Mouse (Mus musculus) liver, adult 2 months (tissue): ENCODE data around the gene BC067074. TPM values are rescaled to one million over a fixed set of nuclear protein-coding genes. Genes with fewer than 3 reads are reported as not detected.

ENCODE experiments used
- DNase-seq: peaks from one replicate; pipeline ENCODE4 v3.0.0-alpha.2; 2011; ENCODE audit warnings: low read depth, low spot score; ENCODE audit errors: extremely low read depth
- H3K27ac ChIP-seq: fragments of 200-500 bp; replicated peaks from 2 replicates; pipeline ENCODE4 v1.5.1; 2012; ENCODE audit warnings: low read depth, mild to moderate bottlenecking, control low read depth, inconsistent platforms, low read length; ENCODE audit not compliant: insufficient read depth
- H3K27me3 ChIP-seq: fragments of 200-500 bp; 2 replicates; pipeline ENCODE4 v1.6.1; 2012; ENCODE audit warnings: mild to moderate bottlenecking, moderate library complexity, low read length, inconsistent platforms; ENCODE audit not compliant: control insufficient read depth, insufficient read depth
- H3K36me3 ChIP-seq: fragments of 200-500 bp; 2 replicates; pipeline ENCODE4 v1.6.1; 2012; ENCODE audit warnings: low read length, inconsistent platforms; ENCODE audit not compliant: control insufficient read depth, insufficient read depth
- H3K4me1 ChIP-seq: fragments of 200-500 bp; 2 replicates; pipeline ENCODE4 v1.6.1; 2011; ENCODE audit warnings: low read length; ENCODE audit not compliant: control insufficient read depth, insufficient read depth
- H3K4me3 ChIP-seq: fragments of 200-500 bp; 2 replicates; pipeline ENCODE4 v1.5.1; 2011; ENCODE audit warnings: low read depth, mild to moderate bottlenecking, control low read depth, low read length, moderate library complexity; ENCODE audit not compliant: insufficient read depth
- H3K79me2 ChIP-seq: fragments of 200-500 bp; 2 replicates; pipeline ENCODE4 v1.6.1; 2012; ENCODE audit warnings: inconsistent platforms, mild to moderate bottlenecking, low read length, moderate library complexity; ENCODE audit not compliant: control insufficient read depth, insufficient read depth
- H3K9ac ChIP-seq: fragments of 200-500 bp; 2 replicates; pipeline ENCODE4 v1.6.1; 2012; ENCODE audit warnings: low read depth, mild to moderate bottlenecking, control low read depth, inconsistent platforms, low read length
- CTCF ChIP-seq: fragments of 200-500 bp; IDR thresholded peaks from 2 replicates; pipeline ENCODE4 v1.5.1; 2011; ENCODE audit warnings: low read depth, low read length, control low read depth
- POLR2A ChIP-seq: fragments of 200-500 bp; IDR thresholded peaks from 2 replicates; pipeline ENCODE4 v1.6.1; 2011; ENCODE audit warnings: low read length, control low read depth; ENCODE audit not compliant: insufficient read depth; ENCODE audit errors: extremely low read depth
- WGBS: fragments of 180-500 bp; shearing (Covaris S2); methylation state at CpG from one replicate; pipeline ENCODE4 v1.1.7; 2018; 5-methylcytosine and 5-hydroxymethylcytosine counted together
- polyA plus RNA-seq: library from polyadenylated mRNA; depleted of rRNA; stranded (reverse); fragments of >200 nt; gene quantifications from 2 replicates; pipeline ENCODE4 v1.2.3, GENCODE M21; 2012
- total RNA-seq: library from RNA; depleted of rRNA; stranded (reverse); fragments of >200 nt; gene quantifications from 2 replicates; pipeline ENCODE4 v1.2.3, GENCODE M21; 2014

Gene BC067074
- total and polyA plus RNA-seq, 2 experiments: 0.09 TPM; not detected in 1

DNA sequence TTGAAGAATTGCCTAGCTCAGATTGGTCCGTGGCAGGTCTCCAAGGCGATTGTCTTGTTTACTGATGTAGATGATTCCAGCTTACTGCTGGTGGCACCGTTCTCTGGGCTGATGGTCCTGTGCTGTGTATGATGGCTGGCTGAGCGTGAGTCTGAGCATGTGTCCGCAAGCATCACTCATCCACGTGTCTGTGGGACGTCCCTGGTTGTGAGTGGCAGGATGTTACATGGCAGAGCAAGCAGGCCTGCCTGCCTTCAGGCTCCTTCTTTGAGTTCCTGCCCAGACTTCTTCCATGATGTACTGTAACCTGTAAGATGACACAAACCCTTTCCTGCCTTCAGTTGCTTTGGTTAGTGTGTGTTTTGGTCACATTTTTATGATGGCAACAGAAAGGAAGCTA lies 5.8 kb upstream of the BC067074 start:
- H3K4me3 ChIP-seq: no peak overlapping the region
- H3K9ac ChIP-seq: no peak overlapping the region
- H3K36me3 ChIP-seq: no peaks in the 10 kb centered on the region
- 81% methylated on average over 7 of the region's 7 CpGs for WGBS
- no peak overlapping the region for H3K27ac ChIP-seq
- no peaks in the 10 kb centered on the region for H3K79me2 ChIP-seq
- DNase-seq: no peak
- H3K27me3 ChIP-seq: no peaks in the 10 kb centered on the region
- no peaks in the 10 kb centered on the region for H3K4me1 ChIP-seq
- TF ChIP-seq POLR2A: no peak
- TF ChIP-seq CTCF: no peak

DNA sequence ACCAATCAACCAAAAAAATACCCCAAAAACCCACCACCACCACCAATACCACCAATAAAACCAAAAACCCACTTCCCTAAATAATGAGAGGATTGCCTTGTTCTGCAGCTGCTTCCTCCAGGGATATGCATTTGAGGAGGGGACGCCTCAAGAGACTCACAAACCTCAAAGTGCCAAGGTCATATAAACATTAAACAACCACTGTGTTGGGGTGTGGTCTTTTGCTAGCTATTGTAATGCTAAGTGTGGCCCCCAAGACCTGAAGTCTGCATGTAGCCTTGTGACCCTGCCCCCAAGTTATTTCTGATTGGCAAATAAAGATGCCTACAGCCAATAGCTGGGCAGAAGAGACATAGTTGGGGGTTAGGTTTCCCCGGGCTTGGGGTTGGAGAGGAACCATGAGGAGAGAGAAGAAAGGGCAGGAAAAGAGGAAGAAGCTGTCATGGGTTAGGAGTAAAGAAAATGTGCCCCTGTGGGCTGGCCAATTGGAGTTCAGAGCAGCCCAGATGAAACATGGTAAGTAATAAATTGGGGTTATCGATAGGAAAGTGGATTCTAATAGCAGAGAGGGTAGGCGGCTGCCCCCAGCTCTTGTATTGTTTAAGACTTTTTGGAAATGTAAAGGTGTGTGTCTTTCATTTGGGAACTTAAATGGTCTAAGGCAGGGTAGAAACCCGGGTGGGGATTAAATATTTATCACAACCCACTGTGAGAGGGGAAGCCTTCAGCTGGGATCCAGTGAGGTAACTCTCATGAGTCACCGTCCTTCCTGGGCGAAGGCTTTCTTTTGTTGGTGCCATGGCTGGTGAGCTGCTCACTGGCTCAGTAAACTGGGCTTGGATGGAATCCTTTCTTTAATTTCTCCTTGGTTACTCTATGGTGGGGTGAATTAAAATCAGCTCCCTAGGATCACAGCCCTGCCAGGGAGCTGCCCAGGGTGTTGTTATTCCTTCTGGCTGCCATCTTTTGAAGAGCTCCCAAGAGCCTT lies 4.5 kb upstream of the BC067074 start:
- Histone ChIP-seq H3K27me3 (peaks cover 8% of the 10 kb centered on the region), H3K4me1 (no peaks in the 10 kb centered on the region), H3K9ac (no peak overlapping the region), H3K4me3 (no peak overlapping the region), H3K79me2 (no peaks in the 10 kb centered on the region), H3K27ac (no peak overlapping the region), H3K36me3 (no peaks in the 10 kb centered on the region)
- DNase-seq: no peak
- 84% methylated on average over 7 of the region's 7 CpGs for WGBS
- TF ChIP-seq POLR2A (no peak), CTCF (no peak)

DNA sequence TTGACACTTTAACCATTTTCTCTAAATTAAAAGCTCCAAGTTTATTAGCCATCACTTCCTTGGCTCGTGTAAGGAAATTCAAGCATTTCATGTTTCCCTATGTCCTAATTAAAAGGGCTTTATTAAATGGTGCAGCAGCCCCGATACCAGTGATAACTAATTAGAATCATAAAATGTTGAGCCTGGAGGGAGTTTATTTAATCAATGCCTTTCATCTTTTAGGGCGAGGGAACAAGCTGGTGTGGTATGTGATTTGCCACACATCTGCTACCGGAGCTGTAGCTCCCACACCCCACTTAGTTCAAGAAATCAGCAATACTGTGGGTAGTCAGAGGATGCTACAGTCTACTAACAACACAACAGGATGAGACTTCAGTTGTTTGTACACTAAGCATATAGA lies 3.2 kb upstream of the BC067074 start:
- 88% methylated on average over 4 of the region's 4 CpGs for WGBS
- Histone ChIP-seq H3K36me3 (no peaks in the 10 kb centered on the region), H3K27me3 (peaks cover 10% of the 10 kb centered on the region), H3K79me2 (no peaks in the 10 kb centered on the region), H3K4me3 (no peak overlapping the region), H3K4me1 (no peaks in the 10 kb centered on the region), H3K9ac (no peak overlapping the region), H3K27ac (no peak overlapping the region)
- TF ChIP-seq POLR2A (no peak), CTCF (no peak)
- no peak for DNase-seq

DNA sequence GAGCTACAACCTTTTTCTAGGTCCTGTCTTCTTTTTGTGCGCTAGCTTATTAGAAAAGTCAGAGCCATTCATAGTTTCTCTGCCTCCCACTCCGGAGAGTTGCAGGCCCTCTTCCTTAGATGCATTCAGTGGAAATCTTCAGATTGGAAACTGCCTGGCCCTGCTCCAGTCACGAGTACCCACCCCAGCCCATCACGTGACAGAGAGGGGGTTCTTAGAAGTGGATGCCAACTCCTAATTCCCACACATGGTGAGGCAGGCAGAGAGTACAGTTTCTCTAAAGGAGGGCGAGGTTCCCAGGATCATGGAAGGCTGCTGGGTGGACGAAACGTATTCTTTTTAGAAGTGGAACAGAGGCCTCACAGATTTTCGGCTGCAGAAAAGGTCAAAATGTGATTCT lies 958 bp upstream of the BC067074 start:
- Histone ChIP-seq H3K36me3 (no peaks in the 10 kb centered on the region), H3K27ac (no peak overlapping the region), H3K27me3 (peaks cover 10% of the 10 kb centered on the region), H3K79me2 (no peaks in the 10 kb centered on the region), H3K4me3 (no peak overlapping the region), H3K9ac (no peak overlapping the region), H3K4me1 (no peaks in the 10 kb centered on the region)
- 92% methylated on average over 8 of the region's 8 CpGs for WGBS
- no peak for DNase-seq
- TF ChIP-seq POLR2A (no peak), CTCF (no peak)

DNA sequence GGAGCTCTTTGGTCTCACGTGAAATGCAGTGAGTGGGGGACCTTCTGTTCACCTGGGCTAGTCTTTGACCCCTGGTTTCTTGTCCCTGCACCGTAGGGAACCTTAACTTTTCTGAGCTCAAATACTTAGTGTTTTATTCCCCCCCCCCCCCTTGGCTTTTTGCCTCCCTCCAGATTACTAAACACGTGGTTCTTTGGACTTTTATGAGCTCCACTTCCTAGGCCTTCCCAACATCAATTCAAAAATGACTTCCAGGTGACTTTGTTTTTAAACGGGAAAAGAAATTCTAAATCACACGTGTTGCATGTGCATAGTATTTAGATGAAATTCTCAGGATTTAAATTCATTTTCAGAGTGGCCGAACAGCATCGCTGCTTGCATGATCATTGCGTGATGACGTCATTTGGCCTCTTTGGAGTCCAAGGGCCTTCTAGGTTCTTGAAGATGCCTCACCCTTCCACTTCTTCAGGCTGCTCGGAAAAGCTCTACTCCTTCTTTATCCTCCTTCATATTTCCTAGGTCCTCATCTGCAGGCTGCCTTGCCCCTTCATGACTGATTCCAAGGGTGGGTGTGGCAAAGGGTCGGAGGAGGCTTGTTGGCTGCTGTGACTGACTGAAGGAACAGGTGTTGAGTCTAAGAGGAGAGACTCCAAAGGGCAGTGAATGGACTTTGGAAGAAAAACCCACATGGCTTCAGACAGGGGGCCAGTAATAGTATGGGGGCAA lies 911 bp downstream of the BC067074 start:
- Histone ChIP-seq H3K4me1 (no peaks in the 10 kb centered on the region), H3K79me2 (no peaks in the 10 kb centered on the region), H3K9ac (no peak overlapping the region), H3K4me3 (no peak overlapping the region), H3K27ac (no peak overlapping the region), H3K36me3 (no peaks in the 10 kb centered on the region), H3K27me3 (peaks cover 10% of the 10 kb centered on the region)
- 69% methylated on average over 11 of the region's 11 CpGs for WGBS
- DNase-seq: no peak
- TF ChIP-seq CTCF (no peak), POLR2A (no peak)
